Mouse (Mus musculus): ENCODE data around the gene Pter.
A peak's percentile ranks its signal among the peaks of the same experiment; 100 is the strongest.

Pter gene

DNA sequence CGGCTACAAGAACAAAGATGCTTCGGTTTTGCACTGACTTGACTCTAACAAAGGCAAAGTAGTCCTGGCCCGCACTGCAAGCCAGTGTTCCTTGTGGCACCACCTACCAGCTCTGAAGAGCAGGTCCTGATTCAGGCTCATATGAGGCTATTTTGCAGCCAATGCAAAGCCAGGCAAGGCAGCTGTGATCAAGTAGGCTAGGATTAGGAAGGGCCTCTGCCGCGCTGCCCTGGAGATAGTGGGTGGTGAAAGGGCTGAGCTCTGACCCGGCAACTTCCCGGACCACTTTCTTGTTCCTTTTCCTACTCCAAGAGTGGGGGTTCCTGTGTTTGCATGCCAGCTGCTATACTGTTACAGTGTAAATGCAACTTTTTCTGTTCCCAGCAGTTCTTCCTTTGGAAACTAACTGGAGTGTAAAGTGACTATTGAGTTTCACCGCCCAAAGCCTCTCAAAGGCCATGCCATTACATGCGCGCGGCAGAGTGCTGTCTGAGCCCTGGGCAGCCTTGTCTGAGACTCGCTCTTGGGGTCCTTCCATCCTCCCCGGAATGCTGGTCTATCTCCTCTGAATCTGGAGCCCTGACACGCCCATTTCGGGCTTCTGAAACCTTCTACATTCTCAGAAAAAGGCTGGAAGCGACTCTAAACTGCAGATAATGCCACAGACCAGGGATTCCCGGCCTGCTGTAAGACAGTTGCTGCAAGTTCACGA, 85.6 kb downstream of the Pter start:
- peak; percentile 19 for DNase-seq

DNA sequence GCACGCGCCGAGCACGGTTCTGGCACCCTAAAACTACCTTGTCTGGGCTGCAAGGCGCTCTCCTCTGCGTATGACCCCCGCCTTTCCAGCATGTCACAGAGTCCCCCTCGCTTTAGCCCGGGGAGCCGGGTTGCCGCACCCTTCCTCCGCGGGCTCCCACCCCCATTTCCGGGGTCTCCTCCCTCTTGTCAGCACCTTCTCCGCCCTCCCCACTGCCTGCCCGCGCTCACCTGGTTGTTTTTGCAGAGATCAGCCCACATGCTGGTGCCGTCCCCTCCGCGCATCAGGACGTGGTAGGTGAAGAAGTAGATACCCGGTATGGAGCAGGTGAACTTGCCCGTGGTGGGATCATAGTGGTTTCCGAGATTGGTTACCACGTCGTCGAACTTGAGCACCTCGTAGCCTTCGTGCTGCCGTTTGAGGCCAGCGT, 86.2 kb downstream of the Pter start:
- DNase-seq, result peak; percentile 18

DNA sequence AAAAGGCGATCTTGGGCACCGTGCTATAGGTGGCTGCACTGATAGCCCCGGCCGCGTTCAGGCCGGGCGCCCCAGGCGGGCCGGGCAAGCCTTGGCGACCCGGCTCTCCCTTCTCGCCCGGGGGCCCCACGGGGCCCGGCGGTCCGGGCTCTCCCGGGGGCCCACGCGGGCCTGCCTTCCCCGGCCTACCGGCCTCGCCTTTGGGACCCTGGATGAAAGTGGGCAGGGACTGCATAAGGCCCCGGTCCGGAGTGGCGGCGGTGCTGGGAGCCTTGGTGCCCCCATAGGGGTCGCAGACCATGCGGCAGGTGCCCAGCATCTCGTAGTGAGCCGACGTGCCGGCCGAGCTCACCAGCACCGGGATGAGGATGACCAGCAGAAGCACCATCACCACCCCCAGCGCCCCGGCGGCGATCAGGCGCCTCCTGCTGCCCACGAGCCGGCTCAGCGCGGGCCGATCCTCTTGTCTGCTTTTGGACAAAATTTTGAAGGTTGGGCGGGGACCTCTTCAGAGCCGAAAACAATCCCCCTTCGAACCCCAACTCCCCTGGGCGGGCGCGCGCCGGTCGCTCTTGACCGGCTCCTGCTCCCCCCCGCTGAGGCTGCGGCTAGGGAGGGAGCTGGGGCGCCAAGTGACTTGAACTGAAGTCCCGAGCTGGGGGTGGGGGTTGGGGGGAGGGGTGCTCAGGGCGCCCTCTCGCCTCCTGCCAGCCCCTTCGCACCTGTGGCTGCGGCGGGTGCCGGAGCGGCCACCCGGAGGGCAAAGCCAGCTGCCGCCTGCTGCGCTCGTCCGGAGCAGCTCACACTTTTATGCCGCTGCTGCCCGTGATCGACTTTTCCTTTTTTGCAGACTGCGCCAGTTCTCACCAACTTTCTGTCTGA, 86.9 kb downstream of the Pter start:
- DNase-seq, result peak; percentile 61

DNA sequence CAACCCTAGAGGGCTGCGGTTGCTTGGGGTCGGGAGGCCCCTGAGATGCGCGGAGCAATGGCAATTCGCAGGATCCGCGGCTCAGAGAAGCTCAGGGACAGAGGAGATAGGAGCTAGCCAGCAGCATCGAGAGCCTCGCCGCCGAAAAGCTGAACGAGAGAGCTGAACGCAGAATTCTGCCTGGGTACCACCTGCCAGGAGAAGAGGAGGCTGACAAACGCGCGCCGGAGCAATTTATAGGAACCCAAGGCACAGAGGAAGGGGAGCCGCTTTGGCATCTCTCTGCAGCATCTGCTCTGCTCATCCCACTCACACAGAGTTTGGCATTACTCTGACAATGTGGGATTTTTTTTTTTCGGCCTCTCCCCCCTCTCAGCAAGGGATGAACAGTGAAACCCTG, 87.6 kb downstream of the Pter start, which contains the start of gene C1ql3:
Gene C1ql3, minus strand, starts transcription at position 335 of the 400 bp plus-strand sequence.
- DNase-seq, result peak; percentile 18

DNA sequence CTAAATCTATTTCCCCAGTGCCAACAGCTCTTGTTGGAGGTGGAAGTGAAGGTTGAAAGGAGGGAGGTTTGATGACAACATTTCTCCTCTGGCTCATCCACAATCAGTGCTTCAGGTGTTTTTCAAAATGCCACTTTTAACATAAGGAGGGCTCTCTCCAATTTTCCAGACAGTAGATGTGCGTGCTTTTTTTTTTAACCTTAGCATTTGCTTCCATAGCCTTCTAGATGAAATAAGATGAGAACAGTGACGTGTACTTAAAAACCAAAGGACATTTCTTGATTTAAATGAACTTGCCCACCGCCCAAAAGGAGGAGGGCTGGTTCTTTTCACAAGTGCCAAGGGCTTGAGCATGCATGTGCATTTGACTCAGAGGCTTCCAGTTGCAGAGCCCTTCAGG, 88.1 kb downstream of the Pter start:
- no peak for DNase-seq

- no peak for DNase-seq
Observed at GRCm38 (mm10) chr2:13018382-13018781, 94.5 kb downstream of the Pter start.

DNA sequence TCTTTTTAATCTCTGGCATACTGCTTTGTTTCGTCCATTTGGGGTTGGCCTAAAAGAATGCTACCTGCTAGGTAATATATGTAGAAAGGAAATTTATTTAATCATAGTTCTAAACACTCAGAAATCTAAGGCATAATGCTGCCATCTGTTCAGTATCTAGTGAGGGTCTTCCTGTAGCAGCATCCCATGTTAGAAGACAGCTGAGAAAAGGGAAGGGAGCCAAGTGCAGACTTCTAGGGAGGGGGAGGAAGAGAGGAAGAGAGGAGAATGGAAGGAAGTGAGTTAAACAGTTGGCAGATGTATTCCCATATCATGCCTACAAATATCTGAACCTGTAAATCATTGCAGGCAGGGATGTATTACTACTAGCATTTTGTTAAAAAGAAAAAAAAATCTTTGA, 95.0 kb downstream of the Pter start:
- DNase-seq, result no peak

DNA sequence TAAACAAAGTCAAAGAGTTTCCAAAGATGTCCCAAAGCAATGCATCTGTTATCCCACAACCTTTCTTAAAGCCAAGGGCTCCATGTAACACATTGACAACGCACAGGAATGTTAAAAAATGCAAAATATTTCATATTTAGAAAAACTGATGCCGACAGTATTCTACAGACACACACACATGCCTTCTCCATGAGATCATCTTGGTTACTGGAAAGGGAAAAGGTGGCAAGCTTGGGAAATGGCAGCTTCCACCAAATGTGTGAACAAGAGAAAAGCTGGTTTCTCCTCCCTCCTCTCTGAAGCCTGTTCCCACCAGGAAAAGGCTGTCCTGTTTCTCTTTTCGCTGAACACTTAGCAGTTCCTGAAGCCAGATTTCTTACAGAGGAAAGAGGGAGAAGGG, 114.9 kb downstream of the Pter start:
- no peak for DNase-seq

- DNase-seq, result no peak
Observed at GRCm38 (mm10) chr2:13039785-13040184, 115.9 kb downstream of the Pter start.

DNA sequence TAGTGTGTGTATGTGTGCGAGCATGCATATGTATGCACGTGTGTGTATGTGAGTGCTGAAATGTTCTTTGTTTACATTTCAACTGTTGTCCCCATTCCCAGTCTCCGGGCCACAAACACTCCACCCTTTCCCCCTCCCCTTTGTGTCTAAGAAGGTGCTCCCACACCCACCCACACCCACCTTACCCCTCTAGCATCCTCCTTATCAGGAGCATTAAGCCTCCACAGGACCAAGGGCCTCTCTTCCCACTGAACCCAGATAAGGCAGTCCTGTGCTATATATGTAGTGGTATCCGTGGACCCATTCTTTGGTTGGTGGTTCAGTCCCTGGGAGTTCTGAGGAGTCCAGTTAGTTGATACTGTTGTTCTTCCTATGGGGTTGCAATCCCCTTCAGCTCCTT, 120.7 kb downstream of the Pter start:
- DNase-seq, result no peak

- no peak for DNase-seq
Observed at GRCm38 (mm10) chr2:13048649-13049048, 124.8 kb downstream of the Pter start.

Measured in kidney, postnatal 10 days (tissue).